Mouse (Mus musculus) forebrain, embryonic 14.5 days (tissue): ENCODE results near the gene Cracr2b. TPM values are rescaled to one million over a fixed set of nuclear protein-coding genes. Genes with fewer than 3 reads are reported as not detected.

Source experiments
- ATAC-seq: fragments of 200-750 bp; cut with Nextera tagmentation; 2 replicates; pipeline ENCODE4 v1.8.0; 2017; ENCODE audit warnings: mild to moderate bottlenecking, moderate library complexity
- DNase-seq: peaks from one replicate; pipeline ENCODE4 v3.0.0-alpha.2; 2015; ENCODE audit warnings: low spot score
- H3K27ac ChIP-seq: fragments of 300-500 bp; sonication (generic); 2 replicates; pipeline ENCODE4 v1.5.1; 2014; ENCODE audit warnings: low read depth, mild to moderate bottlenecking, control low read depth, low read length, moderate library complexity
- H3K27me3 ChIP-seq: fragments of 300-500 bp; sonication (generic); replicated peaks from 2 replicates; pipeline ENCODE4 v1.6.1; 2014; ENCODE audit warnings: low read length, control low read depth, mixed read lengths; ENCODE audit not compliant: control insufficient read depth, insufficient read depth
- H3K36me3 ChIP-seq: fragments of 300-500 bp; sonication (generic); 2 replicates; pipeline ENCODE4 v1.6.1; 2014; ENCODE audit warnings: low read length, control low read depth; ENCODE audit not compliant: control insufficient read depth, insufficient read depth
- H3K4me1 ChIP-seq: fragments of 300-500 bp; sonication (generic); 2 replicates; pipeline ENCODE4 v1.6.1; 2014; ENCODE audit warnings: antibody characterized with exemption, low read length, control low read depth; ENCODE audit not compliant: control insufficient read depth, insufficient read depth
- H3K4me2 ChIP-seq: fragments of 300-500 bp; sonication (generic); 2 replicates; pipeline ENCODE4 v1.6.1; 2014; ENCODE audit warnings: mild to moderate bottlenecking, control low read depth, low read length
- H3K4me3 ChIP-seq: fragments of 300-500 bp; sonication (generic); 2 replicates; pipeline ENCODE4 v1.5.1; 2014; ENCODE audit warnings: low read depth, low read length, control low read depth
- H3K9ac ChIP-seq: fragments of 300-500 bp; sonication (generic); 2 replicates; pipeline ENCODE4 v1.6.1; 2014; ENCODE audit warnings: mild to moderate bottlenecking, low read length, control low read depth, moderate library complexity
- H3K9me3 ChIP-seq: fragments of 300-500 bp; sonication (generic); replicated peaks from 2 replicates; pipeline ENCODE4 v1.6.1; 2016; ENCODE audit warnings: low read length, control low read depth, mixed read lengths; ENCODE audit not compliant: control insufficient read depth
- WGBS: fragments of 180-500 bp; shearing (Covaris S2); extraction: QIAGEN DNeasy Blood & Tissue Kit; methylation state at CpG from one replicate; pipeline ENCODE4 v1.1.7; 2014; 5-methylcytosine and 5-hydroxymethylcytosine counted together
- polyA plus RNA-seq: library from polyadenylated mRNA; unstranded; fragments of >200 nt; fragmentation: Nextera tagmentation; extraction: Ambion mirVana; gene quantifications from 2 replicates; pipeline ENCODE4 v1.2.1, GENCODE M21; 2014

The Cracr2b gene
- polyA plus RNA-seq, 1 experiment from 2014 or later, result 3.0 TPM

DNA sequence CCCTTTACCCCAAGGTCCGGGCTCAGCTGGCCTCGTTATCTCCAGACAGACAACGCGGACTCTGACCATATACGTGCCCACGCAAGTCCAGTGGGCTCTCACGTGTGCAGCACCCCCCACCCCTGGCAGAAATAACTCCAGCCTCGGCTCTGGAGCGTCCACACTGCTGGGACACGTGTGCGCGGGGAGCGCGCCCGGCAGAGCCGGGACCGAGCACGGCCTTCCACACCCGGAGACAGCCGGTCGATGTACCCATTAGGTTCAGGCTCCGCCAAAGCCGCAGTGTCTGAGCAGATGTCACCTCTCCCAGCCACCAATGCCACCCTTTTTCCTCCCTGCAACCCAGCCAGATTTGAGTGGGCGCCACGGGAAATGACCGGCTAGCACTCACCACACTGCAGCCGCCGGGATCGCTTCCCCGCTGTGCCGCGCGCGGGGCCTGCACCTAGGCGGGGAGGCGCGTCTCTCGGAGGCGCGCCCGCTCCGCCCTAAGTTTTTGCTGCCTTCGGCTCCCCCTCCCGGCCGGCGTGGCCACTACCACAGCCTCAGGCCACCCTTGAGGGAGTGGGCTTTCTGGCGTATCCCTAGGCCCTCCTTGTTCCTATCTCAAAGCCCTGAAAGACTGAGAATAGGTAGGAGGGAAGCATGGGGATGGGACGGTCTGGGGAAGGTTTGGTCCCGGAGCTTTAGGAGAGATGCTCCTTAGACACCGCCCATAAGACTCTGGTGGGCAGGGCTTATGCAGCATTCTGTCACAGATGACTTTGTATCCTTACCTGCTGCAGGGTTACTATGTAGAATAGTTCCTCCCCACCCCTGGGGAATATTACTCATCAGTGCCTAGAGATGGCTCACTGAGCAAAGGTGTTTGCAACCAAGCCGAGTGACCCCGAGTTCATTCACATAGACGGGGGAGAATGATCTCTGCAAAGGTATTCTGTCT is 23.4 kb upstream of the Cracr2b start, which contains the start of gene Slc25a22:
TSS of gene Slc25a22 (minus strand) at position 715 of the 943 bp plus-strand sequence.
- peak within 1 kb of the TSS; percentile 94 for H3K4me2 ChIP-seq
- peaks cover 19% of the 10 kb centered on the region for H3K4me1 ChIP-seq
- no peaks in the 10 kb centered on the region for H3K9me3 ChIP-seq
- peak within 1 kb of the TSS; percentile 81 for H3K9ac ChIP-seq
- H3K4me3 ChIP-seq, result peak within 1 kb of the TSS; percentile 65
- H3K36me3 ChIP-seq, result peaks cover 31% of the 10 kb centered on the region
- peak within 1 kb of the TSS; percentile 76 for H3K27ac ChIP-seq
- DNase-seq (peak; percentile 90), ATAC-seq (peak; percentile 87)
- H3K27me3 ChIP-seq, result no peaks in the 10 kb centered on the region
- WGBS, result 6% methylated on average over 53 of the region's 53 CpGs

GRCm38 (mm10) chr7:141438201-141438968 is 22.5 kb upstream of the Cracr2b start:
- no peak for DNase-seq
- Histone ChIP-seq H3K36me3 (peaks cover 22% of the 10 kb centered on the region), H3K9ac (no peak overlapping the region), H3K4me2 (no peak overlapping the region), H3K27ac (no peak overlapping the region; the same call in 1 of the 2 replicates), H3K4me1 (peaks cover 25% of the 10 kb centered on the region), H3K4me3 (no peak overlapping the region), H3K27me3 (no peaks in the 10 kb centered on the region), H3K9me3 (no peaks in the 10 kb centered on the region)
- ATAC-seq, result no peak
- 91% methylated on average over 12 of the region's 12 CpGs for WGBS

- Histone ChIP-seq H3K9ac (no peak overlapping the region), H3K36me3 (peaks cover 21% of the 10 kb centered on the region), H3K4me1 (peaks cover 24% of the 10 kb centered on the region), H3K27me3 (no peaks in the 10 kb centered on the region), H3K27ac (no peak overlapping the region), H3K4me3 (no peak overlapping the region), H3K9me3 (no peaks in the 10 kb centered on the region), H3K4me2 (no peak overlapping the region)
- ATAC-seq (no peak), DNase-seq (no peak)
- 96% methylated on average over 10 of the region's 10 CpGs for WGBS
Observed at GRCm38 (mm10) chr7:141439140-141439679, 21.7 kb upstream of the Cracr2b start.

- DNase-seq, result no peak
- peaks cover 25% of the 10 kb centered on the region for H3K4me1 ChIP-seq
Observed at GRCm38 (mm10) chr7:141439811-141440210, 21.1 kb upstream of the Cracr2b start.

DNA sequence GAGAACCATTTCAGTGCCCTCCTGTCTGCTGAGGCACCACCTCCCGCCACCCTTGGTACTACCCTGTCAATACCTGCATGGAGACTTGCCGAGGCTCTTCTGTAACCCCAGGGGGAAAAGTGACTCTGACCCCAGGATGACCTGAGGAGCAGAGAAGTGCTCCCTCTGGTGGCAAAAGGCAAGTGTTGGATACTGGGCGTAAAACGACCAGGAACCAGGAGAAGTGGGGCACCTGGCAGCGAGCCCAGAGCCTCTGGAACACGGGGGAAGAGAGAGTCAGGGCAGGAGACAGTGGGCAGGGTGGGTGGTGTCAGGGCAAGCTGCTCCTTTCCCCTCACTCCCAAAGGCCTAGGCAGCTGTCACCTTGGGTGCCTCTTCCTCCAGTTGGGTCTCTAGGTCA is 20.3 kb upstream of the Cracr2b start:
- ATAC-seq, result no peak
- H3K4me2 ChIP-seq, result no peak overlapping the region
- no peak overlapping the region for H3K27ac ChIP-seq
- WGBS, result 26% methylated on average over 6 of the region's 6 CpGs
- peaks cover 22% of the 10 kb centered on the region for H3K4me1 ChIP-seq
- no peak overlapping the region for H3K4me3 ChIP-seq
- peaks cover 21% of the 10 kb centered on the region for H3K36me3 ChIP-seq
- H3K9ac ChIP-seq, result no peak overlapping the region
- peak; percentile 42 for DNase-seq
- no peaks in the 10 kb centered on the region for H3K9me3 ChIP-seq
- H3K27me3 ChIP-seq, result 0 out of 2 replicates have a peak, but pooled peaks cover 2% of the 10 kb centered on the region

More at GRCm38 (mm10) chr7:141439811-141440210, 21.1 kb upstream of the Cracr2b start:
- H3K4me3 ChIP-seq, result no peak overlapping the region
- peaks cover 21% of the 10 kb centered on the region for H3K36me3 ChIP-seq
- H3K27ac ChIP-seq, result no peak overlapping the region
- H3K27me3 ChIP-seq, result 0 out of 2 replicates have a peak, but pooled peaks cover under 1% of the 10 kb centered on the region
- 94% methylated on average over 11 of the region's 11 CpGs for WGBS
- H3K9ac ChIP-seq, result no peak overlapping the region
- no peaks in the 10 kb centered on the region for H3K9me3 ChIP-seq
- no peak overlapping the region for H3K4me2 ChIP-seq
- no peak for ATAC-seq

- Histone ChIP-seq H3K4me2 (no peak overlapping the region), H3K4me1 (peaks cover 15% of the 10 kb centered on the region), H3K36me3 (peaks cover 21% of the 10 kb centered on the region), H3K9me3 (no peaks in the 10 kb centered on the region), H3K27me3 (0 out of 2 replicates have a peak, but pooled peaks cover 2% of the 10 kb centered on the region), H3K4me3 (no peak overlapping the region), H3K9ac (no peak overlapping the region), H3K27ac (no peak overlapping the region)
- ATAC-seq (no peak), DNase-seq (no peak)
- WGBS, result 95% methylated on average over 9 of the region's 9 CpGs
Observed at GRCm38 (mm10) chr7:141441460-141441859, 19.4 kb upstream of the Cracr2b start.

GRCm38 (mm10) chr7:141442199-141442598 is 18.7 kb upstream of the Cracr2b start:
- ATAC-seq (no peak), DNase-seq (no peak)
- Histone ChIP-seq H3K4me2 (peak overlapping the region; percentile 73), H3K9me3 (no peaks in the 10 kb centered on the region), H3K27ac (no peak overlapping the region), H3K27me3 (0 out of 2 replicates have a peak, but pooled peaks cover 2% of the 10 kb centered on the region), H3K4me3 (peak overlapping the region; percentile 0; the same call in 1 of the 2 replicates), H3K4me1 (peaks cover 14% of the 10 kb centered on the region), H3K36me3 (peaks cover 21% of the 10 kb centered on the region), H3K9ac (peak overlapping the region; percentile 66; the same call in 1 of the 2 replicates)
- WGBS, result 92% methylated on average over 13 of the region's 13 CpGs

GRCm38 (mm10) chr7:141443081-141443821 is 17.6 kb upstream of the Cracr2b start:
- peak overlapping the region; percentile 73 for H3K4me2 ChIP-seq
- H3K4me3 ChIP-seq, result peak overlapping the region; percentile 35
- WGBS, result 17% methylated on average over 12 of the region's 12 CpGs
- H3K36me3 ChIP-seq, result peaks cover 20% of the 10 kb centered on the region
- peak overlapping the region; percentile 66 for H3K9ac ChIP-seq
- H3K4me1 ChIP-seq, result peaks cover 16% of the 10 kb centered on the region
- H3K9me3 ChIP-seq, result no peaks in the 10 kb centered on the region
- no peak for ATAC-seq
- 0 out of 2 replicates have a peak, but pooled peaks cover 2% of the 10 kb centered on the region for H3K27me3 ChIP-seq
- peak overlapping the region; percentile 27; the same call in 1 of the 2 replicates for H3K27ac ChIP-seq
- DNase-seq, result peak; percentile 60
